Mouse (Mus musculus): ENCODE measurements around the gene Grm6.
A peak's percentile ranks its signal among the peaks of the same experiment; 100 is the strongest.

Grm6 gene

DNA sequence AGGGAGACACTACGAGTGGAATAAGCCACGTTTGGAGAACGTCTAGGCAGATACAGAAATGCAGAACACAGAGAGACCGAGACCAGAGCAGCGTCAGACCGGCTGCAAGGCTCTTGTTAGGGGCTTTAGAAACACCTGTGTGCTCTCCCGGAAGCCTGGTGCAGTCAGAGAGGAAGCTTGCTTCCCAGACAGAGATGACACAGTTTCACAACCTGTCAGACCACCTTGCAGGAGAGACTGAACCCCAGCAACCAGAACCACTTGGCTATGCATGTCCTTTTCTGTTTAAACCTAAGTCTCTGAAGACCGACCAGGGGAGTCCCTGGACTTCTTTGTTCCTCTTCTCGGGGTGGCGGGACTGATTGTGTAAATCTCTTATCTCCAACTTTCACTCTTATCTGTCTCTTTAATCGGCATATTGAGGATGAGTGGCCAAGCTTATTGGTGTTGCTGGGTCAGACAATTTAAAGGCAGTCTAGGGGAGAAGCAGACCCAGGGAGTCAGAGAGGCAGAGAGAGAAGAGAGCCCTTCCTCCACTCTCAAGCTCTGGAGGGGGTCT, at the start of gene Grm6:
Gene Grm6 (plus strand): TSS at position 509 of the 559 bp plus-strand sequence.
- no peak for DNase-seq (ENCODE audit: low spot score)

DNA sequence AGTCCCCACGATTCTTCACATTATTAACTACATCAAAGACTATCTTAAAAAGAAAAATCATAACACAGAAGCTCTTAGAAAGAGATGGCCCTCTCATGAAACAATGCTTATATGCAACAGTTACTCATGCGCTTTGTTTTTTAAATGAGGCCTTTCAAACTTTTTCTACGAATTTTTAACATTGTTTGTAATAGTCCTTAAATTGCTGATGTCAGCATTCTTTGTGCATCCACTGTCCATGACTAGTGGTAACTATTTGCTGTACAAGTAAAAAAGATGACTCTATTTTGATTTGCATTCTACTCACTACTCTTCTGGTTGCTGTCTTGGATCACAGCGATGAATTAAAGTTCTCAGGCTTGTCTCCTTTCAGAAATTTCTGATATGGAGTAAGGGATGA, 36.3 kb upstream of the Grm6 start:
- DNase-seq (ENCODE audit: low spot score): no peak

DNA sequence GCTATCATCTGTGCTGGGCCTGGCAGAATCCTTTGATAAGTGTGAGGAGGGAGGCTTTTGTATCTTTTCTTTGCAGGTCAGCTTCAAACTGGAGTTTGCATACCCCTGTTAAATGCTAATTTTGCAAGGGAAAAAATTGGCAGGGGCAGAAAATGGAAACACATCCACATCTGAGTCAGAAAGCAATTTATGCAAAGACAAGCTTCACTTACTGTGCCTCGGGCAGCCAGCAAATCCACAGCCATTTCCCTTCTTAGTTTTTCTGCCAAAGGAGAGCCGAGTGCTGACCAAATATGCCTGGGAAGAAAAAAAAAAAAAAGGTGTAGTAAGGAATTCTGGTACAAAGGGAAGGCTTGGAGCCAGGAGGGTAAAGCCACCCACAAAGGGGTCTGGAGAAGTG, 24.3 kb upstream of the Grm6 start:
- DNase-seq (ENCODE audit: low spot score): no peak

DNA sequence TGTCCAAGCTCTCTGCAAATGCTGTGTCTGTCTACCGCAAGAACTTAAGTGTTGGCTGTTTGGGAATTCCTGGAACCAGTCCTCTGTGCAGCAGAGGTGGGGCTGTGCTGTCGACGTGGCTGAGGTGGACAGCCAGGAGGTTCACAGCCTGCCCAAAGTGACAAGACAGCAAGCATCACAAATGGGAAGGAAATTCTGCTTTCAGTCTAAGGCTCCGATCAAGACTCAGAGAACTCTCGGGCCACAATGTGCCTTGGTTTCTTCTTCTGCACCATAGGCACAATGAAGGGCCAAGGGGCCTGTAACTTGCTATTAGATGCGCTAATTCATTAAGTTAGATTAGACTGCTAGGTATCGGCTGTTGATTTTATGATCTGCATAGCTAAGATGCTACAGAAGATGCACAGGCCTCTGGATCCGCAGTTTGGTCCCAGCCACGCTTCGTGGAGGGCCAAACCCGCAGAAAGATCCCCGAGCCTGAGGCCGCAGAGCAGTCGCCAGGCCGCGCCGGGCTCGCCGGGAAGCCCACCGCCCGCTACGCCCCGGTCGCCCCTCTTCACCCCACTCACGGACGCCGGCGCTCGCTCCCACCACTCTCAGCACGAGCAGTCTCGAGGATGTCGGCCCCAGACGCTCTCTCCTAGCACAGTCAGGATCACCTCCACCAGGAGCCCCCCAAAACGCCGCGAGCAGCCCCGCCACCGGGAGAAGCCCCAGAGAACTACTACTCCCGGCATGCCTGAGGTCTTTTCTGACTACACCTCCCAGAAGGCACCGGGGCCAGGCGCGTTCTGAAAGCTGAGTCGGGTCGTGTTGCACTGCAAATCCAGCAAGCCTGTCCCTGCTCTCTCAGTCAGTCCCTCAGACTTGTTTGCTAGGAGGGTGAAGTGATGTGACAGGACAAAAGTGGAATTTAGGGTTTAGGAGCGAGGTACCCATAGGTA, 23.2 kb upstream of the Grm6 start, which contains the start of gene Zfp354c:
Gene Zfp354c (minus strand): TSS at position 715 of the 944 bp plus-strand sequence.
- DNase-seq (ENCODE audit: low spot score): peak; percentile 81

DNA sequence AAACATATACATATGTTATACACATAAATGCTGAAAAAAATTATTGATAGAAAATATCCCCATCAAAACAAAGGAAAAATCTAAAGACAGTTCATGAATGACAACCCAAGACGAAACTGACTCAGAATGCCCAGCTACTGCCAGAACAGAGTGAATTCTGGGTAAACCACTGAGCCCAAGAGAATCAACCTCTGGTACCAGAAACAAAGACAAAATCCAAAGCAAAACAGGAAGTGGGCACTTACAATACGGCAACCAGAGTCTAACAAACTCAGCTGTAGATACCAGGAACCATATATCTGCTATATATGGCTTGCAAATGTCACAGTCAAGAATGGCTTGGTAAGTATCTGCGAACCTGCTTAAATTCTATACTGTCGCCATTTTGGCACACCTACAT, 14.8 kb upstream of the Grm6 start:
- DNase-seq (ENCODE audit: low spot score): peak; percentile 35

DNA sequence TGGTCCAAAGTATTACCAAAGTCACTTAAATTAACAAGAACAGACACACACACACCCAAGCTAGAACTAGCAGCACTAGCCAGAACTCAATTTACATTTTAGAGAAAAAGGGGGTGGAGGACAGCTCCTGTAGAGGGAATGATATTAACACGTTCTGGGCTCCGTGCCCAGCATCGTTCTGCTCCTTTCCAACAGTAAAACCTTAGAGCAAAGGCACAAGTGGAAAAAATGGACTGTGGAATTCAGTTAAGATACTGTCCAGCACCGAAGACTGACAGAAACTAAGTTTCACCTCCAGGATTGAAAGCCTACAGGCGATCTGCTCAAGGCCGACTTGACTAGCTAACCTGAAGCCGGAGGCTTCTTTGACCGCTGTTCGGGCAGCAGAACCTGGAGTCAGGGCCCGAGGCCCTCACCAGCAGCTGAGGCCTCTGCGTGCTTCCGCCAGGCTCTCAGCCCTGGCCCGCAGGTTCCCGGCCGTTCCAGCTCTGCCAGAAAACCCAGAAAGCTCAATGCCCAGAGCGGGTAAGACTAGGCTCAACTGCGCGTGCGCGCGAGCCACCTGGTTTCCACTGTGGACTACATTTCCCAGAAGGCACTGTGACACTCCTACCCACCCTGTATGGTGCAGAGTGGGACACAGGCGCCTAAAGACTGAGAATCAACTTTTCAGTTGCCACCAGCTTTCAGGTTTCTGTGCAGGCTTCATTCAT, 9.3 kb upstream of the Grm6 start, which contains the start of gene Zfp879:
Gene Zfp879 (minus strand): TSS at position 530 of the 713 bp plus-strand sequence.
- DNase-seq (ENCODE audit: low spot score): peak; percentile 92

DNA sequence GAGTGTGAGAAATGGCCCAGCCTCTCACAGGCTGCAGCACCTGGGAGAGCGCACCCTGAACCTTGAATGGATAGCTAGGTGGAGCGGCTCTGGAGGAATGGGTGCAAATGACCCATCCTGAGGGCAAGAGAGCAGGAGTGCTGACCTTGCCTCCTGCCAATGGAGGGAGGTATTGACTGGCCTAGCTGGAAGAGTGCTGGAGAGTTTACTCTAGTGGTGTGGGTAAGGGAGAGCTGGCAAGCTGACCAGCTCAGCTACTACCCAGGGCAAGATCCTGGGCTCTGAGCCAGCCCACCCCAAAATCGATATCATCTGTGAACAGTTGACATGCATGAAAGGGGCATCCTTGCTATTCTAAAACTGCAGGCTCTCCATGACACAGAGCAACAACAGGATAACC, 4.5 kb upstream of the Grm6 start:
- no peak for DNase-seq (ENCODE audit: low spot score)

DNA sequence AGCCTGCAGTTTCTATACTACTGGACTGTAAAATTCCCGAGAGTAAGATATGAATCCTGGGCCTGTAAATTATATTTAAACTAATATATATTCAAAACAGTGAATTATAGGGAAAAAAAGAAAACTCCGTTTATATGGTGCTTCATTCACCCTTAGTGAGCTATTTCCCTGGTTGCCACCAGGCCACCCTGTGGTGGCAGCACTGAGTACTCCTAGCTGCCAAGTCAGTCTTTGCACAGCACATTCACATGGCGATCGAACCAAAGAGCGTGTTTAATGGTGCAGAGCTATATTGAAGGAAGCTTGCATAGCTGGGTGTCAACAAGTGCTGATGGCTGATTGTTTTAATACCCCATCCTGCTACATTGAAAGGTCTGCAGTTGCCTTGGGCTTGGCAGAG, 3.4 kb upstream of the Grm6 start:
- DNase-seq (ENCODE audit: low spot score): no peak

DNA sequence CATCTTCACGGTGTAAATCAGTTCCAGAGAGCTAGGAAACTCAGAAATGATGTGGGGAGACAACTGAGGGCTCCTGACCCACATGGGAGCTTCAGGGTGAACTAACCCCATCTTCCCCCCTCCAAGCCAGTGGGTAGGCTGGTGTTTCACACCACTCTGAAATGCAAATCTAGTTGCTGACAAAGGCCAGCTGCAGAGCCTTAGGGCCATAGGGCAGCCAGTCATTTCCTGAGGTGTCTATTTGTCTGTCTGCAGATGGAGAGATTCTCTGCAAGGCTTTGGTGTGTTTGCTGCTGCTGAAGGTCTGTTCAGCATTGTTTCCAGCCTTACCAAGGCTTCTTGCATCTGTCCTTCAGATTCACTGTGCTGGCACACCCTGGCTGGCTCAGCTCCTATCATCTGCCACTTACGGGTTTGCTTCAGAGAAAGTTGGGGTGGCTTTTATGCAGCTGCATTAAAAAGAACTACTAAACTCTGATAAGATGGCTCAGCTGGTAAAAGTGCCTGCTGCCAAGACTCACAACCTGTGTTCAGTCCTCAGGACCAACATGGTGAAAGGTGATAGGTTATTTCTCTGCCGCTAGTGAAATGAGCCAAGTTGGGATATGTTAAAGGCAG, 1.9 kb upstream of the Grm6 start:
- DNase-seq (ENCODE audit: low spot score): no peak

DNA sequence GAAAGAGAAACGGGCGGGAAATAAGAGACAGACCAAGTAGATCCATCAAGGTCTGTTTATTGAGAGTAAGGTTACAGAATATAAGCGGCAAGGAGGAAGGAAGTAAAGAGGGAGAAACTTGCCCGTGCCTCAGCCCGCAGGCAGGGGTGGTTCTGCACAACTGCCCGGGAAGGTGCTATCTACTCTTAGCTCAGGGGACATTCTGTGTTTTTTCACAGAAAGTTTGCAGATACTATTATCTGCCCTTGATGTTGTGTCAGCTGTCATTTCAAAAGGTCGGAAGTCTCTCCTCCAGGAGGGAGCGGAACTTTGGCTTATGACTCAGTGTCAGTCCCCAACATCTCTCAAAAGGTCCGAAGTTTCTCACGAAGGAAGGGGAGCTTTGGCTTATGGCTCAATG, 1.2 kb upstream of the Grm6 start:
- DNase-seq (ENCODE audit: low spot score): no peak

DNA sequence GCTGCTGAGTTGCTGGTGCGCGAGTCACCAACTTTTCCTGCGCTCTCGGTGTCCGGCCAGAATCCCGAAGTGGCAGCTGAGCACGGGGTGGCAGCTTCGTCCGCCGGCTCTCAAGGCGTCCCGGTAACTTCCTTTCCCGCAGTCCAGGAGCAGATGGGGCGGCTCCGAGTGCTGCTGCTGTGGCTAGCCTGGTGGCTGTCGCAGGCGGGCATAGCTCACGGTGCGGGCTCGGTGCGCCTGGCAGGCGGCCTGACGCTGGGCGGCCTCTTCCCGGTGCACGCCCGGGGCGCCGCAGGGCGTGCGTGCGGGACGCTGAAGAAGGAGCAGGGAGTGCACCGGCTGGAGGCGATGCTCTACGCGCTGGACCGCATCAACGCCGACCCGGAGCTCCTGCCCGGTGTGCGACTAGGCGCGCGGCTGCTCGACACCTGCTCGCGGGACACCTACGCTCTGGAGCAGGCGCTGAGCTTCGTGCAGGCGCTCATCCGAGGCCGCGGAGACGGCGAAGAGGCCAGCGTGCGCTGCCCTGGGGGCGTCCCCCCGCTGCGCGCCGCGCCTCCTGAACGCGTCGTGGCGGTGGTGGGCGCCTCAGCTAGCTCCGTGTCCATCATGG, 610 bp downstream of the Grm6 start:
- DNase-seq (ENCODE audit: low spot score): no peak

DNA sequence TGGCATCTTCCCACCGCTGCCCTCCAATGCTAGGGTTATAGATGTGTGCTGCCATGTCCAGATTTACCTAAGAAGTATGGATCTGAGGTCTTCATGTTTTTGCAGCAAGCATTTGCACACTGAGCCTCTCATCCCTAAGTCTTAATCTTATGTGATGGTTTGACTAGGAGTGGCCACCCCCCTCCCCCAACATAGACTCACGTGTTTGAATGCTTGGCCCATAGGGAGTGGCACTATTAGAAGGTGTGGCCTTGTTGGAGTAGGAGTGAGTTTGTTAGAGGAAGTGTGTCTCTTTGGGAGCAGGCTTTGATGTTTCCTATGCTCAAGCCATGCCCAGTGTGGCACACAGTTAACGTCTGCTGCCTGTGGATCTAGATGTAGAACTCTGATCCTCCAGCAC, 28.2 kb downstream of the Grm6 start:
- DNase-seq (ENCODE audit: low spot score): no peak

DNA sequence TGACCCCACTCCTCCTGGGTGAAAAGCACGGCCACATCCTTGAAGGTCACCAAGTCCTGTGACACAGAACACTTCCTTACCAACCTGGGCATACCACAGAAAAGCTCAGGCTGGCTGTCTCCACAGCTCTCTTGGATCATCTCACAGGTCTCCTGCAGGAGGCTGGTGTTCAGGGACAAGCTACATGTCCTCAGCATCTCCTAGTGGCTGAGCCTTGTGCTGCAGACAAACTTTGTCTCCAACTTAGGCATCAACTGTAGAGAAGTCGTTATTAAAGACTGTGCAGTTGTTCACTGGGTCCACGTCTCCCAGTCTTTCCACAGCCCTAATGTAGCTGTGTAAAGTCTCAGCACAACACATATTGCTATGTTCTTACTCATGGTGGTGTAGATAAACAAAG, 33.3 kb downstream of the Grm6 start:
- DNase-seq (ENCODE audit: low spot score): no peak

DNA sequence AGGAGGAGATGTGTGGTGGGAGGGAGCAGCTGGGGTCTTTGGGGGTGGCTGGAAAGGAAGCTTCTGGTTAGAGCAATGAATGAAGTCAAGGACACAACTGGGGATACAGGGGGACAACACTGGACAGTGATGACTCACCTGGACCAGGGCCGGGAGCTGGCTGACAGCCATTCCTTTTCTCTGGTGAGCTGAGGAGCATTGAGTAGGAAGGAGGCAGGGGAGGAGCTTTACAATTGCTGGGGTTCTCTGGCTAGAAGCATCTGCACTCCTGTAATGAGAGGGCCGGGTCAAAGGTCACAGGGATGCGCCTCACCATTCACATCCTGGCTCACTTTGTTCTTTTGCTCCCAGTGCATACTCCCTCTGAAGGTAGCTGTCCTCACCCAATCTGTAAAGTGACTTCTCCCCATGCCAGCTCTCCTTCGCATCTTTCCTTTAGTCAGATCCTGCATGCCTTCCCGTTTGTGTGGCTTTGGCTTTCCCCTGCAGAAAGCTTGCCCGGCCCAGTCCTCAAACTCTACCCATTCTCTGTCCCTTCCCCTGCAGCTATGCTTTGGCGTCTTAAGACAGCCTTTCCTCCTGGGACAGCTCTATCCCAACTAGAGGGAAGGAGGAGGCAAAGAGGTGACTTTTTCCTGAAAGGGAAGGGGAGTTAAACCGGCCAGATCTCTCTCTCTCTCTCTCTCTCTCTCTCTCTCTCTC, 35.9 kb downstream of the Grm6 start:
- no peak for DNase-seq (ENCODE audit: low spot score)

DNA sequence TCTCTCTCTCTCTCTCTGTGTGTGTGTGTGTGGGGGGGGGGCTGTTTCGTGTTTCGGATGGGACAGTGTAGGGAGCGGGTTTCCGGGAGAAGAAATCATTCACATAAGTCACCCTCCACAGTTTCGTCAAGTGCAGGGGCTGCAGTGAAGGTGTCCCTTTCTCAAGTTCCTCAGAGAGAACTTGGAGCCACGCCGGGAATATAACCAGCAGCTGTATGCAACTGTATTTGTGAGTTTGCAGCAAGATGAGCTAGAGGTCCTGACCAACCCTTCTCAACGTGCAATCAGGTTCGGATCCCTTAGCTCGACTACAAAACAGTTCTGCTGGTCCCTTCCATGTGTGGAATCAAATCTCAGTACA, 36.4 kb downstream of the Grm6 start:
- no peak for DNase-seq (ENCODE audit: low spot score)

DNA sequence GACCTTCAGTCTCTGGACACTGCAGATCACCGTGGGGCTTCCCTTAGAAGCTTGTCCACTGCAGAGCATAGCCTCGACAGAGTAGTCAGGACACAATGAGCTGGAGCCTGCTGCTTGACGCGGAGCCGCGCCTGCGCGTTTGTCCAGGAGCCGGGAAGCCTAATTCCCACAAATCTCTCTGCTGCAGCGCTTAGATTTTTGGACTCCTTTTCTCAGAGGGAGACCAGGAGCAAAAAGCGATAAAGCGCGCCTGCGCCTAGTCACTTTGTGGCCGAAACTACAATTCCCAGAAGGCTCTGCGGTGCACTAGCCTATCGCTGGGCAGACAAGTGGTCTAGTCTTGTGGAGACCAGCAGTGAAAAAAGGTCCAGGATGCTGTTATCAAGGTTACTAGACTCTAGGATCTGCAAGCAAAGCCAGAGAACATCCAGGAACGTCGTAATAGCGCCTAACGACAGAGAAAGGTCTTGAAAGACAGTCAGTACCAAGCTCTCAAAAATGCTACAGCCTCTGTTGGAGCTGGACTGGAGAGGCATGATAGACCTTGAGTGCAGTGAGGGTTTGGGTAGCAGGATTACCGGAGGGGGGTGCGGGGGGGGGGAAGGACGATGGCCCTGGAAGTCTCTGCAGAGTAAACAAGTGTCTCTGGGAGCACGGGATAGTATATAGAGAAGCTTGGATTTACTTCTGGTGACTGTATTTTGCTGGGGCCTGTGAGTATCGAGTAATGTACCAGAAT, 37.1 kb downstream of the Grm6 start, which contains the start of gene Zfp454:
Gene Zfp454 (minus strand): TSS at position 262 of the 739 bp plus-strand sequence.
- DNase-seq (ENCODE audit: low spot score): peak; percentile 89

DNA sequence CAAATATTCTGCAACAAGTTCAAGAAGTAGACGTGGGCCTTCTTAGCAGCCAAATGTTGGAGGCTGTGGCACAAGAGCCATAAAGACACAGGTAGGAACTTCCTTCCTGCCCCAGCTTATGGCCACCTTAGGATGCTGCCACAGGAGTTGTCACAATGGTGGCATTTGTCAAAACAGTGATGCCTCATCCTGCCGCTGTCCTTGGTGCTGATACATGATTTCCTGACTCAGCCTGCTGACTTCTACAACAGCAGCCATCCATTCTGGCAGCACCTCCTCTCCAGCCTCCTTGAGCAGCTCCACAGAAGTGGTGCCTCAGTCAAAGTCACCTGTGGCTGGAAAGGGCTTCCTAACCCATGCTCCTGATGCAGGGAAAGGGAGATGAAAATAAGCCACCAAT, 42.0 kb downstream of the Grm6 start:
- DNase-seq (ENCODE audit: low spot score): no peak

DNA sequence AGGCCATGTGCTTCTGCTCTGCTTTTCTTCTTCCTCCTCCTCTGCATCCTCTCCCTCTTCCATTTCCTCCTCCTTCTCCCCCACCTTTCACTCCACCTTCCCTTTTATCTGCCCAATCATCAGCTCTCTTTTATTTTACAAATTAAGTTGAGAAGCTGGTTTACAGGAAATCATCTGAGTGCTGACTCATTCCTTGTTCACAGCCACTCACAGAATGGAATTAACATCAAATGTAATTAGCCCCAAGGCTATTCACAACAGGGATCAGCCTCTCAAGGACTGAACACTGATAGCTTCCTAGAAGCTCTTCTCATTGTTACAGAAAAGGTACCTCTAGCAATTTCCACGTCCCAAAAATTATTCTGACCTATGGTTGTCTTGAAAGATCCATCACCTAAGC, 46.9 kb downstream of the Grm6 start:
- DNase-seq (ENCODE audit: low spot score): no peak

DNA sequence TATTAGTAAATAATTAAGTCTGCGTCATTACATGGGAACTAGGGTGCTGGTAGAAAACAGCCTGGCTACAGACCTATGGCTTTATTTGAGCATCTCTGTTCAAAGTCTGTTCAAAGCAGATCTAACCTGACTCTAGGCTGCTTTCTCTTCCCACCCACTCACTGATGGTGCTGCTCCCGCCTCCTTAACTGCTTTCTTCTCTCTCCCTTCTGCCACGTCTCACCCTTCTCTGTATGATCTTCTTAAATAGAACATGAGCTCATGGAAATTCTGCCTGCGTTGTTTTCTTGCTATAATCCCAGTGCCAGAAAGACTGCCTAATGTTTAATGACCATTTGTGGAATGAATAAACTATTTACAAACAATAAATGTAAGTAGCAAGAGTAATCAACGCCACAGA, 57.7 kb downstream of the Grm6 start:
- no peak for DNase-seq (ENCODE audit: low spot score)

DNA sequence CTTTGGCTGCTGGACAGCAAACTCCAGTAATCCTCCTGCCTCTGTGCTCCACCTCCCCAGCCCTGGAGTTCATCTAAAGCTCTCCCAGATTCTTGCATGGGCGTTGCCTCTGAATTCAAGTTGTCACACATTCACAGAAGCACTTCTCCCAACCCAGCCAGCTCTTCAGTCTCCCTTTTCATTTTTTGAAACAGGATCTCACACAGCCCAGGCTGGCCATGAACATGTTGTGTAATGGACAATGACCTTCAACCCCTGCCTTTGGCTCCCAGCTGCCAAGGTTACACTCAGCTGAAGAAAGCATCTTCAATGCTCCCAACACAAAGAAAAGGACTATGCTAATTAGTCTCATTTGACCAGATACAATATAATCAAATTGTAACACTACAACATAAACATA, 62.8 kb downstream of the Grm6 start:
- DNase-seq (ENCODE audit: low spot score): no peak

DNA sequence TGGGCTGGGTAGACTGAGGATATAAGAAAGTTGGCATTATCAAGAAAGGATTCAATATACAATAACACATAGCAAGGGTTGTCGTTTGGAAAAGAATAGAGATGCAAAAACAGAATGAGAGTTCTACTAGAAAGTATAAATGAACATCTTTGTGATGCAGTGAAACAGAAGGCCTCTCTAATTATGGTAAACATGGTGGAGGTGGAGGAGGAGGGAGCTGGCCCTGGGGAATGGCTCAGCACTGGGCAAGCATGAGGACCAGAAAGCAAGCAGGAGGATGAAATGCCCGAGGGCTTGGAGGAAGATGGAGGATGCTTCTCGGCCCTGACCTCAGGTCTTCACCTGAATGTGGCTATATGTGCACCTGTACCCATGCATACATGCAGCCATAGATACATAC, 64.0 kb downstream of the Grm6 start:
- DNase-seq (ENCODE audit: low spot score): no peak
